Mouse (Mus musculus) erythroblast, embryonic 14.5 days (primary cell): Measurements from ENCODE around the gene Dst.

ENCODE experiments used
- GATA1 ChIP-seq: IDR thresholded peaks from 2 replicates; pipeline ENCODE4 v1.6.1; 2012; ENCODE audit warnings: low read length, inconsistent platforms, mixed read lengths
- TAL1 ChIP-seq: IDR thresholded peaks from 3 replicates; pipeline ENCODE4 v1.6.1; 2012; ENCODE audit warnings: low read length, inconsistent platforms, mixed read lengths

GRCm38 (mm10) chr1:34288181-34288580 is 380.2 kb downstream of the Dst start:
- TF ChIP-seq GATA1: no peak
- TF ChIP-seq TAL1: no peak
